Mouse (Mus musculus) liver, embryonic 11.5 days (tissue): ENCODE measurements at regions not wholly inside any gene's neighbourhood (a gene's known extent, or its start where the extent isn't known, plus 50 kb on each side); places are given as distances from the start of the nearest gene placed in this dataset.

Source experiments
- ATAC-seq: fragments of 200-750 bp; cut with Nextera tagmentation; replicated peaks from 2 replicates; pipeline ENCODE4 v1.8.0; 2017; ENCODE audit warnings: moderate number of reproducible peaks, mild to moderate bottlenecking, moderate TSS enrichment, moderate library complexity; ENCODE audit not compliant: low FRiP score
- DNase-seq: peaks from one replicate; pipeline ENCODE4 v3.0.0-alpha.2; 2017; ENCODE audit warnings: low spot score
- H3K27ac ChIP-seq: fragments of 300-500 bp; sonication (generic); 2 replicates; pipeline ENCODE4 v1.5.1; 2014; ENCODE audit warnings: mild to moderate bottlenecking, low read depth, low read length, control low read depth
- H3K27me3 ChIP-seq: fragments of 300-500 bp; sonication (generic); replicated peaks from 2 replicates; pipeline ENCODE4 v1.6.1; 2014; ENCODE audit warnings: low read length, mixed read lengths; ENCODE audit not compliant: control insufficient read depth, insufficient read depth
- H3K36me3 ChIP-seq: fragments of 300-500 bp; sonication (generic); 2 replicates; pipeline ENCODE4 v1.6.1; 2014; ENCODE audit warnings: mild to moderate bottlenecking, low read length, moderate library complexity, mixed read lengths; ENCODE audit not compliant: control insufficient read depth, insufficient read depth
- H3K4me1 ChIP-seq: fragments of 300-500 bp; sonication (generic); replicated peaks from 2 replicates; pipeline ENCODE4 v1.6.1; 2014; ENCODE audit warnings: low read length, mixed read lengths; ENCODE audit not compliant: control insufficient read depth, insufficient read depth
- H3K4me2 ChIP-seq: fragments of 300-500 bp; sonication (generic); 2 replicates; pipeline ENCODE4 v1.6.1; 2014; ENCODE audit warnings: mild to moderate bottlenecking, control low read depth, moderate library complexity
- H3K4me3 ChIP-seq: fragments of 300-500 bp; sonication (generic); 2 replicates; pipeline ENCODE4 v1.5.1; 2014; ENCODE audit warnings: low read depth, low read length, control low read depth
- H3K9ac ChIP-seq: fragments of 300-500 bp; sonication (generic); 2 replicates; pipeline ENCODE4 v1.6.1; 2014; ENCODE audit warnings: low read depth, low read length, control low read depth
- H3K9me3 ChIP-seq: fragments of 300-500 bp; sonication (generic); 2 replicates; pipeline ENCODE4 v1.6.1; 2016; ENCODE audit warnings: low read length, inconsistent platforms, mixed read lengths; ENCODE audit not compliant: control insufficient read depth
- WGBS: fragments of 180-500 bp; shearing (Covaris S2); extraction: QIAGEN DNeasy Blood & Tissue Kit; methylation state at CpG from one replicate; pipeline ENCODE4 v1.1.7; 2014; 5-methylcytosine and 5-hydroxymethylcytosine counted together

DNA sequence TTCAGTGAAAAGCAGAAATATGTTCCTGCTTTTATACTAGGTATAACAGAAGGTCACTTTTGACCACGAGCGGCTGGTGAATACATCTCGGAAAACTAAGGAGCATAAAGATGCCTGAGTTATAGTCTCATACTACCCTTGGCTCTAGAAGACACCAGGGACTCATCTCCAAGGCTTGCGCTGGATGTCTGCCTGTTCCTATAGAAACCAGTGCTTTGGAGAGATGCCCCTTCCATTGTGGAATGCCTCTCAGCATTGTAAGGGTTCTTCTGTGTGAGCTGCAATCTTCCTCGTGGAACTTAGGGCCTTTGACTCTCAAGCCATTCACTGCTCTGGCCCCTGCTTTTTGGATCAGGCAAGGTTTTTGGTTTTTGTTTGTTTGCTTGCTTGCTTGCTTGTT is 561.0 kb upstream of the Adam5 start:
- no peak overlapping the region for H3K27ac ChIP-seq

DNA sequence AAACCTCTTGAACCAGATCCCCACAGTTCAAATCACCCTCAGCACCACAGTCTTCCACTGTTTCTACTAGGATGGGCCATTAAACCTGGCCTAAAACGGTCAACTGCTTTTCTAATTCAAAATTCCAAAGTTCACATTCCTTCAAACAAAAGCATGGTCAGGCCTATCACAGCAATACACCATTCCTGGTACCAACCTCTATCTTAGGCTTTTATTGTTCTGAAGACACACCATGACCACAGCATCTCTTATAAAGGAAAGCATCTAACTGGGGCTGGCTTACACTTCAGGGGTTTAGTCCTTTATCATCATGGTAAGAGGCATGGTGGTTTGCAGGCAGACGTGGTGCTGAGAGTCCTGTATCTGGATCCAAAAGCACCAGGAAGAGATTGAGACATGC is 560.4 kb upstream of the Adam5 start:
- H3K4me1 ChIP-seq: no peaks in the 10 kb centered on the region
- no peak for ATAC-seq
- H3K36me3 ChIP-seq: no peaks in the 10 kb centered on the region
- WGBS: 69% methylated on average over 2 of the region's 2 CpGs
- no peak overlapping the region for H3K9ac ChIP-seq
- no peaks in the 10 kb centered on the region for H3K9me3 ChIP-seq
- no peak overlapping the region for H3K4me2 ChIP-seq
- no peak overlapping the region for H3K27ac ChIP-seq
- no peaks in the 10 kb centered on the region for H3K27me3 ChIP-seq
- no peak overlapping the region for H3K4me3 ChIP-seq
- DNase-seq: no peak

More for the DNA sequence above, 561.0 kb upstream of the Adam5 start:
- H3K4me2 ChIP-seq: no peak overlapping the region
- H3K27me3 ChIP-seq: no peaks in the 10 kb centered on the region
- WGBS: 75% methylated on average over 5 of the region's 5 CpGs
- no peaks in the 10 kb centered on the region for H3K9me3 ChIP-seq
- H3K36me3 ChIP-seq: no peaks in the 10 kb centered on the region
- ATAC-seq (no peak), DNase-seq (no peak)
- H3K4me1 ChIP-seq: no peaks in the 10 kb centered on the region
- H3K9ac ChIP-seq: no peak overlapping the region
- H3K4me3 ChIP-seq: no peak overlapping the region

DNA sequence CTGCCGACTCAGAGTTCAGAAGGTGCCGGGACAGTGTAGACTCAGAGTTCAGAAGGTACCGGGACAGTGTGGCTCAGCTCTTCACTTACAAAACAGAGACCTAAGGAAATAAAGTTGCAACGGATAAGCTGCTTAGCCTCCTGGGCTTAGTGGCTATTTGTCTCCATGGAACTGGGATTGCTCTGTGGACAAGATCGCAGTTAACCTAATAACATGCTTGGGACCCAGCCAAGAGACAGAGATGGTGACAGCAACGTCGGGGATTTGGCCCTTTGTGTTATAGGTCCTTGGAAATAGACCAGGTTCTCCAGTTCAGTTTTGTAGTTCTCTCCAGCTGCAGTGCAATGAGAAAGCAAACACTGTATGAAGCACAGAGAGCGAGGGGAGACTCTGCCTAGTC is 549.1 kb upstream of the Adam5 start:
- Histone ChIP-seq H3K27me3 (no peaks in the 10 kb centered on the region), H3K4me3 (no peak overlapping the region), H3K4me2 (no peak overlapping the region), H3K9me3 (no peaks in the 10 kb centered on the region), H3K27ac (no peak overlapping the region), H3K4me1 (no peaks in the 10 kb centered on the region; the same call in 1 of the 2 replicates), H3K9ac (no peak overlapping the region), H3K36me3 (no peaks in the 10 kb centered on the region)
- no peak for ATAC-seq
- WGBS: 68% methylated on average over 8 of the region's 8 CpGs
- no peak for DNase-seq

GRCm38 (mm10) chr8:25370947-25371346 is 546.8 kb upstream of the Adam5 start:
- Histone ChIP-seq H3K27me3 (no peaks in the 10 kb centered on the region), H3K4me2 (no peak overlapping the region), H3K36me3 (no peaks in the 10 kb centered on the region), H3K4me1 (no peaks in the 10 kb centered on the region; the same call in 1 of the 2 replicates), H3K9ac (no peak overlapping the region), H3K27ac (no peak overlapping the region), H3K9me3 (no peaks in the 10 kb centered on the region), H3K4me3 (no peak overlapping the region)
- no peak for ATAC-seq
- WGBS: 21% methylated on average over 11 of the region's 11 CpGs
- DNase-seq: no peak

- no peaks in the 10 kb centered on the region for H3K9me3 ChIP-seq
- DNase-seq: no peak
- no peak overlapping the region for H3K4me2 ChIP-seq
- no peaks in the 10 kb centered on the region; the same call in 1 of the 2 replicates for H3K4me1 ChIP-seq
- no peaks in the 10 kb centered on the region for H3K27me3 ChIP-seq
- no peak overlapping the region for H3K9ac ChIP-seq
- H3K36me3 ChIP-seq: no peaks in the 10 kb centered on the region
- H3K4me3 ChIP-seq: no peak overlapping the region
- ATAC-seq: no peak
- 87% methylated on average over 2 of the region's 2 CpGs for WGBS
- H3K27ac ChIP-seq: no peak overlapping the region
Observed at GRCm38 (mm10) chr8:25369331-25369730, 545.2 kb upstream of the Adam5 start.

DNA sequence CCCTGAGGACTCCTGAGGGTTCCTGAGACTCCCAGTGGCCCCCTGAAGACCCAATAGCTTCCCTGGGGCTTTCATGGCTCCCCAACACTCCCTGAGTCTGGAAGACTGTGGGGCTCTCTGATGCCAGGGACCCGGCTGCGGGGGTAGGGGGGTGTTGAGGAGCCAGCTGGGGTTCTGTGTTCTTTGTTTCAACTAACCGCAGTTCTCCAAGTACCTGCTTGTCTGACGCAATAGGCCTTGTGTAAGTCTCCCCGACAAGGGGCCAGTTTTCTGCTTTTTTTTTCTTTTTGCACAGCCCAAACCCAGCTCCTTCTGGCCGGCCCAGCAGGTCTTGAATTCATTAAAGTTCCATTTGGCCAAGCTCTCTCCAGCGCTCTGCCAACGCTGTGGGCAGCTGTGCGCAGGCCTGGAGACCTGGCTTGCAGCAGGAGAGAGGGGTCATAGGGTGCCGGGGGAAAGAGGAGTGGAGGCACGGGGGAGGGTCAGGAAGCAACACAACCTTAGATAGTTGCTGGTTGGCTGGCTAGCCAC is 544.5 kb upstream of the Adam5 start:
- no peaks in the 10 kb centered on the region for H3K9me3 ChIP-seq
- DNase-seq (no peak), ATAC-seq (no peak)
- no peak overlapping the region for H3K9ac ChIP-seq
- peak overlapping the region; percentile 29 for H3K4me2 ChIP-seq
- no peaks in the 10 kb centered on the region for H3K36me3 ChIP-seq
- H3K27me3 ChIP-seq: no peaks in the 10 kb centered on the region
- H3K4me3 ChIP-seq: no peak overlapping the region
- WGBS: 18% methylated on average over 11 of the region's 11 CpGs
- no peak overlapping the region for H3K27ac ChIP-seq
- no peaks in the 10 kb centered on the region; the same call in 1 of the 2 replicates for H3K4me1 ChIP-seq

DNA sequence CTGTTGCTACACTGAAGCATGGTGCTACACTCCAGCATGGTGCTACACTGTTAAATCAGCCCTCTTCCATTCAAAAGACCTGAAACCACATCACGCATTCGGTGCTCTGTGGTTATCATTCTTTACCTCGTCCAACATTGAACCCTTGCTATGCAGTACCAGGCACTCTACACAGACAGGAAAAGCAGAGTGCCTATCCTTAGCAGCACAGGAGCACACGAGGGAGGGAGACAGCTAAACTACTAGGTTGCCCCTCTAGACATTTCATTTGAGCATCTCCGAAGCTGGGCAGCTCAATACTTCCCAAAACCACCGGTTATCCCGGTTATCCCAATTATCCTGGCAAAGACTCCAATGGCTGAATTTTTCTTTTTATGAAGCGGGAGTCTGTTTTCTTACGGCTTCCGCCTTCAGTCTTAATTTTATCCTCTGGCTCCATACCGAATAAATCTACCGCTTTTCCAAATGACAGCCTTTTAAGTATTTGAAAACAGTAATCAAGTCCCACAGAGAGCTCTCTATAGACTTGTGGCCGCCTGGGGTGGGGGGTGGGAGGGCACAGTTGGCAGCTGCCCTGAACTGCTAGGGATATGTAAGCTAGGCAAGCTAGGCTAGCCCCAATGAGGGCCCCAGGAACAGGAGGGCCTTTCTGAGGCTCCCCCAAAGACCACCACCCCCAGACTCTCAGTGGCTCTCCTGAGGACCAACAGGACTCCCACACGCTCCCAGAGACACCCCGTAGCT is 543.8 kb upstream of the Adam5 start:
- no peaks in the 10 kb centered on the region for H3K9me3 ChIP-seq
- DNase-seq (no peak), ATAC-seq (no peak)
- no peaks in the 10 kb centered on the region for H3K27me3 ChIP-seq
- H3K4me1 ChIP-seq: no peaks in the 10 kb centered on the region; the same call in 1 of the 2 replicates
- no peak overlapping the region for H3K4me3 ChIP-seq
- no peak overlapping the region for H3K27ac ChIP-seq
- 57% methylated on average over 15 of the region's 15 CpGs for WGBS
- no peaks in the 10 kb centered on the region for H3K36me3 ChIP-seq
- H3K9ac ChIP-seq: no peak overlapping the region
- no peak overlapping the region for H3K4me2 ChIP-seq

- Histone ChIP-seq H3K27me3 (no peaks in the 10 kb centered on the region), H3K27ac (no peak overlapping the region)
- no peak for ATAC-seq
Observed at GRCm38 (mm10) chr8:25366181-25366580, 542.0 kb upstream of the Adam5 start.

GRCm38 (mm10) chr8:25362656-25363055 is 538.5 kb upstream of the Adam5 start:
- H3K4me3 ChIP-seq: no peak overlapping the region
- ATAC-seq: no peak
- no peaks in the 10 kb centered on the region for H3K4me1 ChIP-seq
- H3K9me3 ChIP-seq: no peaks in the 10 kb centered on the region
- H3K36me3 ChIP-seq: no peaks in the 10 kb centered on the region
- H3K9ac ChIP-seq: no peak overlapping the region
- H3K27ac ChIP-seq: no peak overlapping the region
- H3K27me3 ChIP-seq: no peaks in the 10 kb centered on the region
- DNase-seq: no peak
- 29% methylated on average over 9 of the region's 9 CpGs for WGBS
- H3K4me2 ChIP-seq: no peak overlapping the region

More at GRCm38 (mm10) chr8:25366181-25366580, 542.0 kb upstream of the Adam5 start:
- H3K9ac ChIP-seq: no peak overlapping the region
- 61% methylated on average over 3 of the region's 3 CpGs for WGBS
- DNase-seq: no peak
- H3K9me3 ChIP-seq: no peaks in the 10 kb centered on the region
- H3K4me1 ChIP-seq: no peaks in the 10 kb centered on the region; the same call in 1 of the 2 replicates
- no peaks in the 10 kb centered on the region for H3K36me3 ChIP-seq
- H3K4me2 ChIP-seq: no peak overlapping the region
- H3K4me3 ChIP-seq: no peak overlapping the region
